Mouse (Mus musculus) central nervous system, embryonic 11.5 days (tissue): Measurements from ENCODE around the gene Olfr676. TPM values are rescaled to one million over a fixed set of nuclear protein-coding genes. Genes with fewer than 3 reads are reported as not detected.

ENCODE experiments used
- polyA plus RNA-seq: library from polyadenylated mRNA; depleted of rRNA; stranded (reverse); fragments of >200 nt; gene quantifications from 2 replicates; pipeline ENCODE4 v1.2.3, GENCODE M21; 2012; rRNA removed

Gene Olfr676
- not detected in 2 replicates for polyA plus RNA-seq

GRCm38 (mm10) chr7:105032398-105032797 lies at the start of gene Olfr676:
Olfr676 (plus strand) TSS chr7:105032698.

GRCm38 (mm10) chr7:105001929-105002328 lies 30.6 kb upstream of the Olfr676 start, which contains the start of gene Olfr672:
Olfr672 (minus strand) TSS chr7:105002029.

GRCm38 (mm10) chr7:105028360-105028759 lies 4.1 kb upstream of the Olfr676 start, which contains the start of gene Olfr675:
Olfr675 (minus strand) TSS chr7:105028460.

GRCm38 (mm10) chr7:105064175-105064574 lies 31.7 kb downstream of the Olfr676 start, which contains the start of gene Olfr678:
Olfr678 (plus strand) TSS chr7:105064475.

GRCm38 (mm10) chr7:105080905-105081304 lies 48.4 kb downstream of the Olfr676 start, which contains the start of gene Olfr679:
Olfr679 (plus strand) TSS chr7:105081205.

Other genes with a start within 250 kb of the Olfr676 start
- gene Usp17lb, start 190.1 kb upstream of the Olfr676 start, polyA plus RNA-seq: not detected in 2 replicates
- gene Usp17la, start 175.7 kb upstream of the Olfr676 start, polyA plus RNA-seq: not detected in 2 replicates
- gene Olfr665, start 154.7 kb upstream of the Olfr676 start, polyA plus RNA-seq: not detected in 2 replicates
- gene Olfr666, start 136.7 kb upstream of the Olfr676 start, polyA plus RNA-seq: not detected in 2 replicates
- gene Olfr667, start 111.2 kb upstream of the Olfr676 start, polyA plus RNA-seq: not detected in 2 replicates
- not detected in 2 replicates for gene Olfr668, start 104.6 kb upstream of the Olfr676 start, polyA plus RNA-seq
- gene Olfr669, start 98.5 kb upstream of the Olfr676 start, polyA plus RNA-seq: not detected in 2 replicates
- gene Olfr670, start 70.1 kb upstream of the Olfr676 start, polyA plus RNA-seq: not detected in 2 replicates
- gene Olfr671, start 53.6 kb upstream of the Olfr676 start, polyA plus RNA-seq: not detected in 2 replicates
- not detected in 2 replicates for gene Olfr672, start 30.7 kb upstream of the Olfr676 start, polyA plus RNA-seq
- gene Olfr675, start 4.2 kb upstream of the Olfr676 start, polyA plus RNA-seq: not detected in 2 replicates
- gene Olfr677, start 18.7 kb downstream of the Olfr676 start, polyA plus RNA-seq: not detected in 2 replicates
- gene Olfr678, start 31.8 kb downstream of the Olfr676 start, polyA plus RNA-seq: not detected in 2 replicates
- not detected in 2 replicates for gene Olfr679, start 48.5 kb downstream of the Olfr676 start, polyA plus RNA-seq
- not detected in 2 replicates for gene Olfr680-ps1, start 60.1 kb downstream of the Olfr676 start, polyA plus RNA-seq
- not detected in 2 replicates for gene Olfr681, start 84.1 kb downstream of the Olfr676 start, polyA plus RNA-seq
- gene Olfr683, start 114.3 kb downstream of the Olfr676 start, polyA plus RNA-seq: not detected in 2 replicates
- gene Olfr684, start 131.0 kb downstream of the Olfr676 start, polyA plus RNA-seq: not detected in 2 replicates
- not detected in 2 replicates for gene Olfr685, start 153.3 kb downstream of the Olfr676 start, polyA plus RNA-seq
- gene Olfr686, start 174.8 kb downstream of the Olfr676 start, polyA plus RNA-seq: not detected in 2 replicates